Mouse (Mus musculus) cerebellum, adult 11 months (tissue): Measurements from ENCODE around the gene Gm11758.
"Not testable (repeated sequence)": the region's sequence is repeated elsewhere in the genome, so short reads cannot be mapped to it uniquely, and the experiment has no call there.

Source experiments
- DNase-seq: peaks from one replicate; pipeline ENCODE4 v3.0.0; 2022

The Gm11758 gene

GRCm38 (mm10) chr4:73876166-73876565 is at the start of gene Gm11758:
Gm11758 (minus strand) TSS chr4:73876266.
- not testable (repeated sequence) for DNase-seq

GRCm38 (mm10) chr4:73920660-73921059 is 44.6 kb upstream of the Gm11758 start, which contains the start of gene Gm11756:
Gm11756 (minus strand) TSS chr4:73920760.
- not testable (repeated sequence) for DNase-seq

- not testable (repeated sequence) for DNase-seq
Measured at GRCm38 (mm10) chr4:73905853-73906252, 29.8 kb upstream of the Gm11758 start, which contains the start of gene Gm13871. Gm13871 (minus strand) TSS chr4:73905953.

- not testable (repeated sequence) for DNase-seq
Measured at GRCm38 (mm10) chr4:73891012-73891411, 14.9 kb upstream of the Gm11758 start, which contains the start of gene Gm11757. Gm11757 (minus strand) TSS chr4:73891112.

GRCm38 (mm10) chr4:73826587-73826986 is 49.5 kb downstream of the Gm11758 start:
- DNase-seq = no peak
